Comparison of ENCODE assay signal across 8 mouse cellular contexts in the genomic region with DNA sequence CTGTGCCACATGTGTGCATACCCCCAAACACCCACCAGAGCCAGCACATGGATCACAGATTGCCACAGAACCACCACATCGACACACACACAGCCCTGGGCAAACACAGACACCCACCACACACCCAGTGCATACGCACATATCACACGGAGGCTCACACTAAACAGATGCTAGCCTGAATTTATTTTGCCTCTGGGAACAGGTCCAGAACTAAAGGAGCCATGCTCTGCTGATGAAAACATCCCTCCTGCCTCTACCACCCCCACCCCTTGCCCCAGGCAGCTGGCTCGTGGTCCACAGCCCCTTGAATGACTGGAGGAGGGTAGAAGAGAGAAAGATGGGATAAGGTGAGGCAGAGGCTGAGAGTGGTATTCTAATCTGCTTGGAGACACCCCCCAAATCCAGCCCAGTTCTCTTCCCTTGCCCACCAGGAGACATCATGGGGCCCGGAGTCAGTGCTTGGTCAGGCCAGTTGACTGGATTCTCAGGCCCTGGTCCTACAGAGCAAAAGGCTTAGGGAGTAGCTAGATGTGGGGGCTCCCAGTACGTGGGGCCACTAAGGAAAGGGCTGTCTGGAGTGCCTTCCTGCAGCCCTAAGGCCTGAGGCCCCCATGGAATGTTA. TPM values are rescaled to one million over a fixed set of nuclear protein-coding genes. Genes with fewer than 3 reads are reported as not detected.
DNase-seq lines count a peak whose midpoint lies in the region; ATAC-seq and TF ChIP-seq lines count a peak whose summit lies in the region.

No protein-coding gene starts in this region.

- no peak for TF ChIP-seq POLR2A in lung, adult 2 months (IDR thresholded peaks at IDR 0.05; ENCODE audit: borderline replicate concordance, extremely low read depth, low read depth, low read length)

- WGBS in lung, adult 2 months = 17% methylated on average over 6 of the region's 6 CpGs
- WGBS in embryonic facial prominence, embryonic 15.5 days = 23% methylated on average over 6 of the region's 6 CpGs
- WGBS in intestine, embryonic 15.5 days = 45% methylated on average over 6 of the region's 6 CpGs
- WGBS in neural tube, embryonic 13.5 days = 37% methylated on average over 6 of the region's 6 CpGs

- no peak overlapping the region for H3K9ac ChIP-seq in embryonic facial prominence, embryonic 15.5 days
- H3K9ac ChIP-seq in intestine, embryonic 15.5 days = 0 out of 2 replicates have a peak overlapping the region, but pooled peaks have one; percentile 9
- peak overlapping the region; percentile 55 for H3K9ac ChIP-seq in neural tube, embryonic 13.5 days

- H3K27me3 ChIP-seq in embryonic facial prominence, embryonic 15.5 days = no peaks in the 10 kb centered on the region
- H3K27me3 ChIP-seq in intestine, embryonic 15.5 days (replicated peaks) = no peaks in the 10 kb centered on the region
- no peaks in the 10 kb centered on the region; the same call in 1 of the 2 replicates for H3K27me3 ChIP-seq in neural tube, embryonic 13.5 days

- no peak for TF ChIP-seq CTCF in lung, adult 2 months (IDR thresholded peaks at IDR 0.05; ENCODE audit: insufficient read depth, low read length)

- ATAC-seq in embryonic facial prominence, embryonic 15.5 days (ENCODE audit: insufficient number of reproducible peaks, low FRiP score, low TSS enrichment, low read depth) = no peak
- ATAC-seq in intestine, embryonic 15.5 days = no peak
- ATAC-seq in neural tube, embryonic 13.5 days (ENCODE audit: low read depth) = no peak

- H3K4me2 ChIP-seq in embryonic facial prominence, embryonic 15.5 days (replicated peaks) = peak overlapping the region; percentile 76
- H3K4me2 ChIP-seq in intestine, embryonic 15.5 days (replicated peaks) = peak overlapping the region; percentile 90
- peak overlapping the region; percentile 73 for H3K4me2 ChIP-seq in neural tube, embryonic 13.5 days

- H3K9me3 ChIP-seq in embryonic facial prominence, embryonic 15.5 days (replicated peaks) = no peaks in the 10 kb centered on the region
- no peaks in the 10 kb centered on the region for H3K9me3 ChIP-seq in intestine, embryonic 15.5 days
- H3K9me3 ChIP-seq in neural tube, embryonic 13.5 days = no peaks in the 10 kb centered on the region

- 0 out of 2 replicates have a peak, but pooled peaks cover 5% of the 10 kb centered on the region for H3K36me3 ChIP-seq in embryonic facial prominence, embryonic 15.5 days
- H3K36me3 ChIP-seq in intestine, embryonic 15.5 days = no peaks in the 10 kb centered on the region
- H3K36me3 ChIP-seq in neural tube, embryonic 13.5 days = no peaks in the 10 kb centered on the region

- peak overlapping the region; percentile 40 for H3K4me3 ChIP-seq in lung, adult 2 months (replicated peaks; ENCODE audit: extremely low read depth, low read depth, low read length)
- H3K4me3 ChIP-seq in embryonic facial prominence, embryonic 15.5 days (replicated peaks) = peak overlapping the region; percentile 13
- H3K4me3 ChIP-seq in intestine, embryonic 15.5 days (replicated peaks) = no peak overlapping the region
- H3K4me3 ChIP-seq in neural tube, embryonic 13.5 days = peak overlapping the region; percentile 11

- peaks cover 56% of the 10 kb centered on the region for H3K4me1 ChIP-seq in lung, adult 2 months (ENCODE audit: control insufficient read depth, insufficient read depth, low read length)
- peaks cover 80% of the 10 kb centered on the region for H3K4me1 ChIP-seq in embryonic facial prominence, embryonic 15.5 days
- peaks cover 67% of the 10 kb centered on the region for H3K4me1 ChIP-seq in intestine, embryonic 15.5 days (replicated peaks)
- peaks cover 88% of the 10 kb centered on the region for H3K4me1 ChIP-seq in neural tube, embryonic 13.5 days (replicated peaks)

- DNase-seq in lung, adult 2 months = no peak
- DNase-seq in lung, postnatal 25 days (ENCODE audit: low spot score) = no peak
- DNase-seq in gastrocnemius, postnatal 25 days = no peak
- no peak for DNase-seq in urinary bladder, postnatal 4 days (ENCODE audit: low spot score in 2 of 2)
- no peak for DNase-seq in kidney, adult 18-20 months

- H3K27ac ChIP-seq in embryonic facial prominence, embryonic 15.5 days (replicated peaks) = peak overlapping the region; percentile 97
- H3K27ac ChIP-seq in intestine, embryonic 15.5 days = peak overlapping the region; percentile 49
- H3K27ac ChIP-seq in neural tube, embryonic 13.5 days (replicated peaks) = peak overlapping the region; percentile 84

RNA-seq across cellular contexts. Expression of a gene that starts 16.0 kb away (rescaled TPM):
- 254 and 294 TPM in 2 replicates for polyA plus RNA-seq in lung, adult 2 months (2012; rRNA removed)
- 37.6 and 37.9 TPM in 2 replicates for polyA plus RNA-seq in embryonic facial prominence, embryonic 15.5 days (2015; fragmentation: Nextera tagmentation; extraction: Ambion mirVana)
- 18.0 and 20.6 TPM in 2 replicates for polyA plus RNA-seq in intestine, embryonic 15.5 days (2015; fragmentation: Nextera tagmentation; extraction: Ambion mirVana)
- 24.9 and 26.1 TPM in 2 replicates for polyA plus RNA-seq in neural tube, embryonic 13.5 days (2015; fragmentation: Nextera tagmentation; extraction: Ambion mirVana)
- 10 to 100 TPM; 11.9 to 15.0 TPM for total RNA-seq in gastrocnemius, postnatal 25 days (2021)

RNA-seq across cellular contexts. Expression of a gene that starts 50.0 kb away (rescaled TPM):
- polyA plus RNA-seq in lung, adult 2 months (2012; rRNA removed) = 158 and 174 TPM in 2 replicates
- 51.2 and 52.7 TPM in 2 replicates for polyA plus RNA-seq in embryonic facial prominence, embryonic 15.5 days (2015; fragmentation: Nextera tagmentation; extraction: Ambion mirVana)
- 23.9 and 25.1 TPM in 2 replicates for polyA plus RNA-seq in intestine, embryonic 15.5 days (2015; fragmentation: Nextera tagmentation; extraction: Ambion mirVana)
- 54.5 and 66.0 TPM in 2 replicates for polyA plus RNA-seq in neural tube, embryonic 13.5 days (2015; fragmentation: Nextera tagmentation; extraction: Ambion mirVana)
- total RNA-seq in gastrocnemius, postnatal 25 days (2021) = 10 to 100 TPM; 44.7 to 47.2 TPM
